Mouse (Mus musculus) CH12.LX (cell line): Measurements from ENCODE around the gene Mul1. TPM values are rescaled to one million over a fixed set of nuclear protein-coding genes. Genes with fewer than 3 reads are reported as not detected.
A peak's percentile ranks its signal among the peaks of the same experiment; 100 is the strongest.

Experiments used
- DNase-seq: peaks from one replicate; pipeline ENCODE4 v3.0.0-alpha.2; 2013; ENCODE audit errors: extremely low read depth
- H3K27ac ChIP-seq: 2 replicates; pipeline ENCODE4 v1.5.1; 2012; ENCODE audit warnings: low read depth, mild to moderate bottlenecking, control low read depth, moderate library complexity; ENCODE audit not compliant: insufficient read depth
- H3K27me3 ChIP-seq: replicated peaks from 2 replicates; pipeline ENCODE3; 2012; ENCODE audit warnings: inconsistent platforms
- H3K36me3 ChIP-seq, 2 experiments: replicated peaks in 1 of 2; 2 replicates each; pipeline versions ENCODE3 to v1.6.1; 2012; ENCODE audit warnings: inconsistent platforms in 1 of 2, low read length in 1 of 2, mild to moderate bottlenecking in 1 of 2, mixed read lengths in 1 of 2, moderate library complexity in 1 of 2; ENCODE audit not compliant: control insufficient read depth in 1 of 2, insufficient read depth in 1 of 2
- H3K4me1 ChIP-seq, 2 experiments: 2 replicates each; pipeline ENCODE4 v1.6.1; 2012; ENCODE audit warnings: inconsistent platforms in 1 of 2, moderate library complexity in 1 of 2; ENCODE audit not compliant: insufficient read depth in 2 of 2, control insufficient read depth in 1 of 2
- H3K4me2 ChIP-seq: 2 replicates; pipeline ENCODE4 v1.6.1; 2012; ENCODE audit warnings: low read depth, mild to moderate bottlenecking, control low read depth; ENCODE audit not compliant: poor library complexity, insufficient read depth, severe bottlenecking
- H3K4me3 ChIP-seq, 3 experiments: fragments of 150-350 bp in 1 of 3; sonication (generic) in 1 of 3; replicated peaks in 1 of 3; 2 replicates each; pipeline versions ENCODE3 to v1.5.1; 2011 to 2012; ENCODE audit warnings: low read depth in 2 of 3, low read length in 2 of 3, mild to moderate bottlenecking in 2 of 3, moderate library complexity in 2 of 3, control low read depth in 1 of 3, improper control_type of control experiment in 1 of 3, inconsistent platforms in 1 of 3, mixed read lengths in 1 of 3; ENCODE audit not compliant: poor library complexity in 1 of 3
- H3K79me2 ChIP-seq: replicated peaks from 2 replicates; pipeline ENCODE4 v1.6.1; 2012; ENCODE audit warnings: mild to moderate bottlenecking, moderate library complexity; ENCODE audit not compliant: control insufficient read depth, poor library complexity, insufficient read depth, severe bottlenecking; ENCODE audit errors: extremely low read depth
- H3K9ac ChIP-seq: 2 replicates; pipeline ENCODE4 v1.6.1; 2012; ENCODE audit warnings: low read depth, mild to moderate bottlenecking, control low read depth, moderate library complexity; ENCODE audit not compliant: insufficient read depth
- H3K9me3 ChIP-seq: replicated peaks from 2 replicates; pipeline ENCODE3; 2012; ENCODE audit warnings: low read length, inconsistent platforms, mixed read lengths
- BHLHE40 ChIP-seq: IDR thresholded peaks from 2 replicates; pipeline ENCODE4 v1.6.1; 2011; ENCODE audit warnings: mild to moderate bottlenecking, low read depth, low read length, improper control_type of control experiment
- CHD1 ChIP-seq: IDR thresholded peaks from 2 replicates; pipeline ENCODE4 v1.6.1; 2012; ENCODE audit warnings: low read depth, low read length, improper control_type of control experiment, inconsistent platforms
- CTCF ChIP-seq, 2 experiments: IDR thresholded peaks in 1 of 2; conservative IDR thresholded peaks in 1 of 2; 2 replicates each; pipeline ENCODE4 v1.5.1; 2011 to 2012; ENCODE audit warnings: low read depth in 2 of 2, low read length in 2 of 2, improper control_type of control experiment in 1 of 2, inconsistent platforms in 1 of 2, mild to moderate bottlenecking in 1 of 2, moderate library complexity in 1 of 2
- E2F4 ChIP-seq: IDR thresholded peaks from 2 replicates; pipeline ENCODE4 v1.6.1; 2011; ENCODE audit warnings: low read depth, low read length, improper control_type of control experiment; ENCODE audit not compliant: insufficient replicate concordance
- GABPA ChIP-seq: IDR thresholded peaks from 2 replicates; pipeline ENCODE4 v1.6.1; 2012; ENCODE audit warnings: low read depth, low read length, improper control_type of control experiment, inconsistent platforms; ENCODE audit not compliant: insufficient replicate concordance
- JUN ChIP-seq: IDR thresholded peaks from 2 replicates; pipeline ENCODE4 v1.6.1; 2011; ENCODE audit warnings: low read depth, mild to moderate bottlenecking, low read length, improper control_type of control experiment, moderate library complexity; ENCODE audit not compliant: insufficient read depth
- MAFK ChIP-seq: IDR thresholded peaks from 2 replicates; pipeline ENCODE4 v1.6.1; 2011; ENCODE audit warnings: low read length, improper control_type of control experiment; ENCODE audit not compliant: insufficient replicate concordance
- MAX ChIP-seq: IDR thresholded peaks from 2 replicates; pipeline ENCODE4 v1.6.1; 2011; ENCODE audit warnings: low read length, improper control_type of control experiment
- MEF2A ChIP-seq: IDR thresholded peaks from 2 replicates; pipeline ENCODE4 v1.6.1; 2014; ENCODE audit warnings: low read depth, mild to moderate bottlenecking, inconsistent platforms, low read length, improper control_type of control experiment, borderline replicate concordance
- MYC ChIP-seq: IDR thresholded peaks from 2 replicates; pipeline ENCODE4 v1.6.1; 2011; ENCODE audit warnings: low read depth, mild to moderate bottlenecking, improper control_type of control experiment, low read length
- NELFE ChIP-seq: IDR thresholded peaks from 2 replicates; pipeline ENCODE4 v1.6.1; 2011; ENCODE audit warnings: low read depth, low read length, improper control_type of control experiment
- PAX5 ChIP-seq: IDR thresholded peaks from 2 replicates; pipeline ENCODE4 v1.6.1; 2012; ENCODE audit warnings: low read length, inconsistent platforms, mixed read lengths
- RAD21 ChIP-seq: IDR thresholded peaks from 2 replicates; pipeline ENCODE4 v1.6.1; 2011; ENCODE audit warnings: low read depth, mild to moderate bottlenecking, low read length, improper control_type of control experiment, moderate library complexity
- RCOR1 ChIP-seq: conservative IDR thresholded peaks from 2 replicates; pipeline ENCODE4 v1.6.1; 2012; ENCODE audit warnings: low read depth, mild to moderate bottlenecking, inconsistent platforms, low read length, improper control_type of control experiment
- SIN3A ChIP-seq: IDR thresholded peaks from 2 replicates; pipeline ENCODE4 v1.6.1; 2012; ENCODE audit warnings: low read length, improper control_type of control experiment, inconsistent platforms
- SMC3 ChIP-seq: IDR thresholded peaks from 2 replicates; pipeline ENCODE4 v1.6.1; 2011; ENCODE audit warnings: low read depth, low read length, improper control_type of control experiment
- TCF12 ChIP-seq: IDR thresholded peaks from 2 replicates; pipeline ENCODE4 v1.6.1; 2014; ENCODE audit warnings: low read depth, mild to moderate bottlenecking, inconsistent platforms, low read length, improper control_type of control experiment
- UBTF ChIP-seq: IDR thresholded peaks from 2 replicates; pipeline ENCODE4 v1.6.1; 2012; ENCODE audit warnings: low read depth, mild to moderate bottlenecking, inconsistent platforms, low read length, improper control_type of control experiment, moderate library complexity
- USF2 ChIP-seq: conservative IDR thresholded peaks from 2 replicates; pipeline ENCODE4 v1.6.1; 2011; ENCODE audit warnings: low read depth, low read length, improper control_type of control experiment
- ZC3H11A ChIP-seq: IDR thresholded peaks from 2 replicates; pipeline ENCODE4 v1.6.1; 2012; ENCODE audit warnings: low read depth, mild to moderate bottlenecking, inconsistent platforms, low read length, improper control_type of control experiment
- ZMIZ1 ChIP-seq: IDR thresholded peaks from 2 replicates; pipeline ENCODE4 v1.6.1; 2012; ENCODE audit warnings: low read depth, mild to moderate bottlenecking, inconsistent platforms, low read length, improper control_type of control experiment
- ZNF384 ChIP-seq: IDR thresholded peaks from 2 replicates; pipeline ENCODE4 v1.6.1; 2012; ENCODE audit warnings: low read depth, low read length, improper control_type of control experiment, inconsistent platforms
- dilution Hi-C: fragments of 300-500 bp; cut with MboI; formaldehyde crosslinking; loops from 2 replicates; pipeline ENCODE4 v1.14.3; 2020; ENCODE audit warnings: low sequenced_read_pairs; ENCODE audit not compliant: extremely low pct_unique_long_range_greater_than_20kb, extremely low pct_ligation_motif_present
- in situ Hi-C: fragments of 300-500 bp; cut with MboI; formaldehyde crosslinking; loops from 3 replicates; pipeline ENCODE4 v1.14.3; 2019; ENCODE audit warnings: low sequenced_read_pairs, low pct_ligation_motif_present, low pct_unique_long_range_greater_than_20kb, mixed read lengths
- polyA plus RNA-seq: library from polyadenylated mRNA; unstranded; fragments of >175 nt; gene quantifications from 2 replicates; pipeline ENCODE4 v1.2.1, GENCODE M21; 2012; ENCODE audit warnings: low read depth; ENCODE audit not compliant: insufficient read length
- total RNA-seq, 2 experiments: library from RNA; depleted of rRNA; stranded (reverse); fragments of 300-350 nt in 1 of 2; fragments of >200 nt in 1 of 2; gene quantifications; 2 replicates each; pipeline ENCODE4 v1.2.3; 2012 to 2014

Gene Mul1
- total and polyA plus RNA-seq, 3 experiments = 10.2 to 20.2 (median 12.3) TPM

- Histone ChIP-seq H3K9ac (no peak overlapping the region), H3K4me2 (no peak overlapping the region), H3K4me3 (no peak overlapping the region), H3K27ac (no peak overlapping the region), H3K36me3 (no peaks in the 10 kb centered on the region), H3K79me2 (no peaks in the 10 kb centered on the region), H3K27me3 (peaks cover 91% of the 10 kb centered on the region), H3K9me3 (peaks cover 11% of the 10 kb centered on the region), H3K4me1 (peaks cover 6 to 27% of the 10 kb centered on the region in 2 experiments; a peak in 3 of 4 replicates)
- dilution Hi-C loops = no loop called here
- no peak for DNase-seq
- TF ChIP-seq UBTF = no peak
- peak in 1 of 2 experiments; percentile 26; a peak in 1 of 4 replicates for TF ChIP-seq CTCF (conservative IDR thresholded peaks at IDR 0.05 in 1 of 2, IDR thresholded peaks at IDR 0.05 in 1 of 2; ENCODE audit: low read depth in 2 of 2, low read length in 2 of 2)
- in situ Hi-C loops = no loop called here
Observed at GRCm38 (mm10) chr4:138466690-138467089, 32.2 kb downstream of the Mul1 start.

GRCm38 (mm10) chr4:138467451-138467850 is 33.0 kb downstream of the Mul1 start:
- no peak for DNase-seq
- in situ Hi-C loops = no loop called here
- Histone ChIP-seq H3K9me3 (peaks cover 10% of the 10 kb centered on the region), H3K27me3 (peaks cover 91% of the 10 kb centered on the region), H3K4me2 (no peak overlapping the region), H3K9ac (no peak overlapping the region), H3K4me3 (no peak overlapping the region), H3K27ac (no peak overlapping the region), H3K36me3 (no peaks in the 10 kb centered on the region)
- dilution Hi-C loops = no loop called here
- TF ChIP-seq USF2 (no peak), SMC3 (no peak), MAX (no peak), ZNF384 (no peak), GABPA (no peak), NELFE (no peak), BHLHE40 (no peak)
- TF ChIP-seq, all 38 proteins: peak for 0
- H3K4me1 ChIP-seq = peaks cover 6 to 27% of the 10 kb centered on the region in 2 experiments; a peak in 3 of 4 replicates
- no peaks in the 10 kb centered on the region for H3K79me2 ChIP-seq

GRCm38 (mm10) chr4:138469080-138469479 is 34.6 kb downstream of the Mul1 start:
- peaks cover 90% of the 10 kb centered on the region for H3K27me3 ChIP-seq
- dilution Hi-C loops = no loop called here
- H3K36me3 ChIP-seq = no peaks in the 10 kb centered on the region
- TF ChIP-seq JUN (no peak), ZMIZ1 (no peak), NELFE (no peak), MYC (no peak), E2F4 (no peak), ZC3H11A (no peak), BHLHE40 (no peak), RCOR1 (no peak), UBTF (no peak), PAX5 (no peak), CTCF (conservative IDR thresholded peaks at IDR 0.05 in 1 of 2, IDR thresholded peaks at IDR 0.05 in 1 of 2; ENCODE audit: low read depth in 2 of 2, low read length in 2 of 2) (no peak), CHD1 (no peak), ZNF384 (no peak), SMC3 (no peak), SIN3A (no peak), MAFK (no peak), MEF2A (no peak), RAD21 (no peak), GABPA (no peak), TCF12 (no peak)
- no peak overlapping the region for H3K27ac ChIP-seq
- H3K4me1 ChIP-seq = peaks cover 0 to 12% of the 10 kb centered on the region in 2 experiments; a peak in 2 of 4 replicates
- H3K9me3 ChIP-seq = peaks cover 10% of the 10 kb centered on the region
- no peak overlapping the region for H3K9ac ChIP-seq
- no peak overlapping the region for H3K4me2 ChIP-seq
- in situ Hi-C loops = no loop called here
- no peak overlapping the region for H3K4me3 ChIP-seq
- no peak for DNase-seq
- H3K79me2 ChIP-seq = no peaks in the 10 kb centered on the region
